ENCODE assay signal across 12 mouse cellular contexts in genomic region chr5:64342138-64342537, GRCm38 (mm10).
DNase-seq lines count a peak whose midpoint lies in the region; ATAC-seq and TF ChIP-seq lines count a peak whose summit lies in the region.
"Had no signal": no experiment of that assay in that cellular context is flagged by ENCODE, and none has a peak within 500 bp of the region (broad histone marks: within the 10 kb centered on the region; RNA-seq: fewer than 3 reads in every experiment).

No protein-coding gene starts in this region.

- no peak for ATAC-seq in intestine, embryonic 16.5 days
- no peak for ATAC-seq in intestine, embryonic 15.5 days
- no peak for ATAC-seq in liver, postnatal 0 days
- ATAC-seq in midbrain, embryonic 13.5 days = no peak

- TF ChIP-seq CTCF in thymus, adult 2 months (IDR thresholded peaks at IDR 0.05; ENCODE audit: borderline replicate concordance, control insufficient read depth, extremely low read depth, insufficient read depth, low read length, poor library complexity) = no peak
- no peak for TF ChIP-seq CTCF in liver, postnatal 0 days (IDR thresholded peaks at IDR 0.05; ENCODE audit: low read depth)

- peaks cover 29% of the 10 kb centered on the region for H3K4me1 ChIP-seq in intestine, embryonic 16.5 days (ENCODE audit: control insufficient read depth, insufficient read depth, low read length)
- H3K4me1 ChIP-seq in intestine, embryonic 15.5 days (replicated peaks) = peaks cover 18% of the 10 kb centered on the region; the same call in 1 of the 2 replicates
- peaks cover 12% of the 10 kb centered on the region for H3K4me1 ChIP-seq in thymus, adult 2 months (replicated peaks; ENCODE audit: control insufficient read depth, insufficient read depth, low read length)
- H3K4me1 ChIP-seq in liver, postnatal 0 days (ENCODE audit: insufficient read depth) = peaks cover 38% of the 10 kb centered on the region
- peaks cover 34% of the 10 kb centered on the region for H3K4me1 ChIP-seq in midbrain, embryonic 13.5 days (replicated peaks)

- H3K9ac ChIP-seq in intestine, embryonic 16.5 days (ENCODE audit: low read depth, low read length) = no peak overlapping the region
- no peak overlapping the region for H3K9ac ChIP-seq in intestine, embryonic 15.5 days
- H3K9ac ChIP-seq in liver, postnatal 0 days (replicated peaks) = 0 out of 2 replicates have a peak overlapping the region, but pooled peaks have one; percentile 24
- H3K9ac ChIP-seq in midbrain, embryonic 13.5 days (replicated peaks) = no peak overlapping the region

- H3K9me3 ChIP-seq in intestine, embryonic 16.5 days (ENCODE audit: control insufficient read depth, low read length) = no peaks in the 10 kb centered on the region
- no peaks in the 10 kb centered on the region for H3K9me3 ChIP-seq in intestine, embryonic 15.5 days
- no peaks in the 10 kb centered on the region for H3K9me3 ChIP-seq in liver, postnatal 0 days (ENCODE audit: low read length)
- no peaks in the 10 kb centered on the region for H3K9me3 ChIP-seq in midbrain, embryonic 13.5 days
- H3K9me3 ChIP-seq: hindbrain, embryonic 10.5 days had no signal

- no peak overlapping the region for H3K4me3 ChIP-seq in intestine, embryonic 16.5 days (ENCODE audit: low read length)
- H3K4me3 ChIP-seq in intestine, embryonic 15.5 days (replicated peaks) = no peak overlapping the region
- H3K4me3 ChIP-seq in thymus, adult 2 months (ENCODE audit: control insufficient read depth, insufficient read depth, low read length) = no peak overlapping the region
- H3K4me3 ChIP-seq in liver, postnatal 0 days (ENCODE audit: low read depth, low read length) = no peak overlapping the region
- H3K4me3 ChIP-seq in midbrain, embryonic 13.5 days (replicated peaks) = no peak overlapping the region
- H3K4me3 ChIP-seq: hindbrain, embryonic 10.5 days had no signal

- intact Hi-C loops in left cerebral cortex, postnatal 36 days (cut with DNase I) = no loop called here

- peak; percentile 35 for DNase-seq in thymus, adult 2 months
- DNase-seq in thymus, adult 18-20 months = no peak
- no peak for DNase-seq in liver, postnatal 0 days
- DNase-seq in testis, postnatal 10 days (ENCODE audit: low spot score) = no peak
- no peak for DNase-seq in left cerebral cortex, postnatal 36 days (ENCODE audit: low spot score in 2 of 2)
- DNase-seq: kidney, postnatal 14 days; lung, postnatal 14 days; spleen, adult 18-20 months had no signal

- no peak overlapping the region for H3K4me2 ChIP-seq in intestine, embryonic 16.5 days (ENCODE audit: low read depth, low read length)
- no peak overlapping the region for H3K4me2 ChIP-seq in intestine, embryonic 15.5 days (replicated peaks)
- no peak overlapping the region for H3K4me2 ChIP-seq in liver, postnatal 0 days (ENCODE audit: low read depth, low read length)
- no peak overlapping the region for H3K4me2 ChIP-seq in midbrain, embryonic 13.5 days (replicated peaks)

- no peaks in the 10 kb centered on the region for H3K36me3 ChIP-seq in intestine, embryonic 16.5 days (ENCODE audit: control insufficient read depth, insufficient read depth, low read length)
- peaks cover 15% of the 10 kb centered on the region for H3K36me3 ChIP-seq in intestine, embryonic 15.5 days
- peaks cover 3% of the 10 kb centered on the region; the same call in 1 of the 2 replicates for H3K36me3 ChIP-seq in thymus, adult 2 months (ENCODE audit: control insufficient read depth, insufficient read depth, low read length)
- no peaks in the 10 kb centered on the region; the same call in 1 of the 2 replicates for H3K36me3 ChIP-seq in liver, postnatal 0 days (replicated peaks; ENCODE audit: insufficient read depth, low read length)
- no peaks in the 10 kb centered on the region for H3K36me3 ChIP-seq in midbrain, embryonic 13.5 days

- TF ChIP-seq POLR2A in thymus, adult 2 months (IDR thresholded peaks at IDR 0.05; ENCODE audit: control insufficient read depth, extremely low read depth, insufficient read depth, low read length, poor library complexity) = no peak

- no peaks in the 10 kb centered on the region for H3K27me3 ChIP-seq in intestine, embryonic 16.5 days (replicated peaks; ENCODE audit: control insufficient read depth, insufficient read depth, low read length)
- no peaks in the 10 kb centered on the region for H3K27me3 ChIP-seq in intestine, embryonic 15.5 days (replicated peaks)
- no peaks in the 10 kb centered on the region for H3K27me3 ChIP-seq in thymus, adult 2 months (ENCODE audit: control insufficient read depth, insufficient read depth, low read length)
- no peaks in the 10 kb centered on the region for H3K27me3 ChIP-seq in liver, postnatal 0 days (ENCODE audit: insufficient read depth, low read length)
- no peaks in the 10 kb centered on the region for H3K27me3 ChIP-seq in midbrain, embryonic 13.5 days

- no peak for TF ChIP-seq EP300 in liver, postnatal 0 days (IDR thresholded peaks at IDR 0.05; ENCODE audit: low read depth)

- H3K27ac ChIP-seq in intestine, embryonic 16.5 days (ENCODE audit: low read length) = peak overlapping the region; percentile 5; the same call in 1 of the 2 replicates
- H3K27ac ChIP-seq in intestine, embryonic 15.5 days = no peak overlapping the region
- peak overlapping the region; percentile 27; the same call in 1 of the 2 replicates for H3K27ac ChIP-seq in thymus, adult 2 months (ENCODE audit: control insufficient read depth, insufficient read depth, low read length)
- peak overlapping the region; percentile 65; the same call in 1 of the 2 replicates for H3K27ac ChIP-seq in liver, postnatal 0 days (ENCODE audit: low read depth)
- H3K27ac ChIP-seq in midbrain, embryonic 13.5 days = no peak overlapping the region
- H3K27ac ChIP-seq: hindbrain, embryonic 10.5 days had no signal

- WGBS in intestine, embryonic 16.5 days = 65% methylated on average over 10 of the region's 10 CpGs
- 76% methylated on average over 10 of the region's 10 CpGs for WGBS in intestine, embryonic 15.5 days
- 18% methylated on average over 10 of the region's 10 CpGs for WGBS in thymus, adult 2 months
- whole genome bisulfite sequencing in liver, postnatal 0 days (ENCODE audit: insufficient replicate concordance) = 51% methylated on average over 10 of the region's 10 CpGs
- 95% methylated on average over 10 of the region's 10 CpGs for WGBS in midbrain, embryonic 13.5 days

Comparison
In these comparisons a context has a peak if more than half of its experiments do, and no peak if none do; other contexts are left out.
1. H3K27ac ChIP-seq: peak in intestine, embryonic 16.5 days (single experiment), thymus, adult 2 months (single experiment) and liver, postnatal 0 days (single experiment); none in intestine, embryonic 15.5 days (single experiment) and midbrain, embryonic 13.5 days (single experiment).